ENCODE assay signal across 9 mouse cellular contexts in the genomic region with DNA sequence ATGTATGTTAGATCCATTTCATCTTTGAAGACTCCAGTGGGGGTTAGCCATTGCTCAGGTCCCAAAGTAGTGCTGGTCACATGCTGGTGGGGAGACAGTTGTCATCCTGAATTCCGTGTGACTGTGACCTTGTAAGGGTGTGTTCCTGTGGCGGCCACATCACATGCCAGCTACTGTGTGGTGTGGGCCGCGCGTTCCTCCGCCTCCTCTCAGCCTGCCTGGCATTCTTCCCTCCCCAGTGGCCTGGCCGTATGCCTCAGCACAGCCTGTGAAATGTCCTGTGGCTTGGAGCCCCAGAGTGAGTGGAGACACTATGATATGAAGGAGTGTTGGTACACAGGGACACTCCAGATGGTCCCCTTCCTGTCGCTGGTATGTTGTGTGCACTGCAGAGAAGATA. TPM values are rescaled to one million over a fixed set of nuclear protein-coding genes. Genes with fewer than 3 reads are reported as not detected.
DNase-seq lines count a peak whose midpoint lies in the region; ATAC-seq and TF ChIP-seq lines count a peak whose summit lies in the region.
"Had no signal": no experiment of that assay in that cellular context is flagged by ENCODE, and none has a peak within 500 bp of the region (broad histone marks: within the 10 kb centered on the region; RNA-seq: fewer than 3 reads in every experiment).

No protein-coding gene starts in this region.

- no peaks in the 10 kb centered on the region for H3K36me3 ChIP-seq in lung, embryonic 16.5 days (ENCODE audit: control insufficient read depth, insufficient read depth, low read length)
- no peaks in the 10 kb centered on the region for H3K36me3 ChIP-seq in midbrain, postnatal 0 days (ENCODE audit: insufficient read depth, low read length)
- H3K36me3 ChIP-seq in intestine, embryonic 16.5 days (ENCODE audit: control insufficient read depth, insufficient read depth, low read length), result no peaks in the 10 kb centered on the region
- no peaks in the 10 kb centered on the region for H3K36me3 ChIP-seq in hindbrain, embryonic 10.5 days
- H3K36me3 ChIP-seq: midbrain, embryonic 12.5 days had no signal

- no peak overlapping the region for H3K4me3 ChIP-seq in lung, embryonic 16.5 days (ENCODE audit: low read length)
- H3K4me3 ChIP-seq in midbrain, postnatal 0 days (ENCODE audit: low read depth, low read length), result no peak overlapping the region
- H3K4me3 ChIP-seq in intestine, embryonic 16.5 days (ENCODE audit: low read length), result no peak overlapping the region
- H3K4me3 ChIP-seq in hindbrain, embryonic 10.5 days, result no peak overlapping the region
- H3K4me3 ChIP-seq: midbrain, embryonic 12.5 days had no signal

- no peaks in the 10 kb centered on the region for H3K9me3 ChIP-seq in lung, embryonic 16.5 days (ENCODE audit: control insufficient read depth, low read length)
- H3K9me3 ChIP-seq in midbrain, postnatal 0 days (ENCODE audit: low read length), result no peaks in the 10 kb centered on the region
- no peaks in the 10 kb centered on the region for H3K9me3 ChIP-seq in intestine, embryonic 16.5 days (ENCODE audit: control insufficient read depth, low read length)
- H3K9me3 ChIP-seq in hindbrain, embryonic 10.5 days, result no peaks in the 10 kb centered on the region
- H3K9me3 ChIP-seq: midbrain, embryonic 12.5 days had no signal

- peaks cover 2% of the 10 kb centered on the region; the same call in 1 of the 2 replicates for H3K27me3 ChIP-seq in lung, embryonic 16.5 days (ENCODE audit: control insufficient read depth, insufficient read depth, low read depth, low read length)
- no peaks in the 10 kb centered on the region for H3K27me3 ChIP-seq in midbrain, postnatal 0 days (ENCODE audit: insufficient read depth, low read length)
- H3K27me3 ChIP-seq in intestine, embryonic 16.5 days (replicated peaks; ENCODE audit: control insufficient read depth, insufficient read depth, low read length), result no peaks in the 10 kb centered on the region
- H3K27me3 ChIP-seq in hindbrain, embryonic 10.5 days (ENCODE audit: insufficient read depth, poor library complexity, severe bottlenecking), result no peaks in the 10 kb centered on the region
- H3K27me3 ChIP-seq: midbrain, embryonic 12.5 days had no signal

- TF ChIP-seq CTCF in midbrain, postnatal 0 days (IDR thresholded peaks at IDR 0.05), result no peak

- WGBS in lung, embryonic 16.5 days, result 38% methylated on average over 8 of the region's 8 CpGs
- WGBS in midbrain, postnatal 0 days, result 73% methylated on average over 8 of the region's 8 CpGs
- WGBS in intestine, embryonic 16.5 days, result 82% methylated on average over 8 of the region's 8 CpGs
- 90% methylated on average over 8 of the region's 8 CpGs for WGBS in hindbrain, embryonic 10.5 days

- H3K4me1 ChIP-seq in lung, embryonic 16.5 days (replicated peaks; ENCODE audit: control insufficient read depth, insufficient read depth, low read length), result peaks cover 71% of the 10 kb centered on the region
- peaks cover 8% of the 10 kb centered on the region; the same call in 1 of the 2 replicates for H3K4me1 ChIP-seq in midbrain, postnatal 0 days (ENCODE audit: insufficient read depth, low read length)
- peaks cover 33% of the 10 kb centered on the region for H3K4me1 ChIP-seq in intestine, embryonic 16.5 days (ENCODE audit: control insufficient read depth, insufficient read depth, low read length)
- peaks cover 43% of the 10 kb centered on the region for H3K4me1 ChIP-seq in hindbrain, embryonic 10.5 days (replicated peaks)

- peak; percentile 61 for DNase-seq in urinary bladder, postnatal 14 days (ENCODE audit: low spot score)
- DNase-seq in urinary bladder, postnatal 10 days (ENCODE audit: low spot score), result no peak
- peak; percentile 88 for DNase-seq in gastrocnemius, adult 18-20 months (ENCODE audit: low spot score)
- DNase-seq in heart, postnatal 4 days, result peak; percentile 89
- DNase-seq in midbrain, postnatal 0 days (ENCODE audit: low spot score), result no peak
- DNase-seq in hindbrain, embryonic 10.5 days (ENCODE audit: low spot score), result no peak

- H3K4me2 ChIP-seq in lung, embryonic 16.5 days (ENCODE audit: low read depth, low read length), result no peak overlapping the region
- H3K4me2 ChIP-seq in midbrain, postnatal 0 days (ENCODE audit: low read depth, low read length, poor library complexity, severe bottlenecking), result no peak overlapping the region
- no peak overlapping the region for H3K4me2 ChIP-seq in intestine, embryonic 16.5 days (ENCODE audit: low read depth, low read length)
- H3K4me2 ChIP-seq: midbrain, embryonic 12.5 days had no signal

- peak overlapping the region; percentile 19; the same call in 1 of the 2 replicates for H3K27ac ChIP-seq in lung, embryonic 16.5 days (ENCODE audit: low read length)
- no peak overlapping the region for H3K27ac ChIP-seq in midbrain, postnatal 0 days (ENCODE audit: low read depth, low read length)
- no peak overlapping the region for H3K27ac ChIP-seq in intestine, embryonic 16.5 days (ENCODE audit: low read length)
- no peak overlapping the region for H3K27ac ChIP-seq in hindbrain, embryonic 10.5 days
- H3K27ac ChIP-seq: midbrain, embryonic 12.5 days had no signal

- H3K9ac ChIP-seq in lung, embryonic 16.5 days (ENCODE audit: low read length), result no peak overlapping the region
- no peak overlapping the region for H3K9ac ChIP-seq in midbrain, postnatal 0 days (replicated peaks; ENCODE audit: low read length, poor library complexity, severe bottlenecking)
- H3K9ac ChIP-seq in intestine, embryonic 16.5 days (ENCODE audit: low read depth, low read length), result no peak overlapping the region
- H3K9ac ChIP-seq: midbrain, embryonic 12.5 days had no signal

- ATAC-seq in lung, embryonic 16.5 days (ENCODE audit: low read depth), result peak; percentile 61
- no peak for ATAC-seq in midbrain, postnatal 0 days (ENCODE audit: low FRiP score)
- no peak for ATAC-seq in intestine, embryonic 16.5 days

RNA-seq across cellular contexts. Expression of a gene that starts 29.3 kb away (rescaled TPM):
- total RNA-seq in gastrocnemius, adult 18-20 months (2021), result 1 to 10 TPM; 5.8 to 6.8 TPM
- 10 to 100 TPM; 17.0 to 18.1 TPM for total RNA-seq in heart, postnatal 4 days (2021)
- polyA plus RNA-seq in lung, embryonic 16.5 days (2015; fragmentation: Nextera tagmentation; extraction: Ambion mirVana), result 43.8 and 49.9 TPM in 2 replicates
- total RNA-seq in midbrain, postnatal 0 days (2014; rRNA removed), result 18.4 and 19.8 TPM in 2 replicates
- 22.2 and 22.5 TPM in 2 replicates for polyA plus RNA-seq in midbrain, postnatal 0 days (2015; fragmentation: Nextera tagmentation; extraction: Ambion mirVana)
- polyA plus RNA-seq in intestine, embryonic 16.5 days (2015; fragmentation: Nextera tagmentation; extraction: Ambion mirVana), result 40.0 and 49.4 TPM in 2 replicates
- polyA plus RNA-seq in hindbrain, embryonic 10.5 days (2016; fragmentation: Nextera tagmentation; extraction: Ambion mirVana), result 63.8 and 87.1 TPM in 2 replicates

Comparison
In these comparisons a context has a peak if more than half of its experiments do, and no peak if none do; other contexts are left out.
1. DNase-seq: peak in urinary bladder, postnatal 14 days (single experiment), gastrocnemius, adult 18-20 months (single experiment) and heart, postnatal 4 days (single experiment); none in urinary bladder, postnatal 10 days (single experiment), midbrain, postnatal 0 days (single experiment) and hindbrain, embryonic 10.5 days (single experiment).